Mouse (Mus musculus) embryo, embryonic 9.5 days (tissue): Measurements from ENCODE around the gene 6330409D20Rik.

Source experiments
- DNase-seq: peaks from one replicate; pipeline ENCODE4 v3.0.0-alpha.2; 2017; ENCODE audit errors: extremely low spot score

Gene 6330409D20Rik

GRCm38 (mm10) chr2:32740916-32741272, at the start of gene 6330409D20Rik:
Gene 6330409D20Rik (minus strand): TSS chr2:32741016.
- no peak for DNase-seq

- DNase-seq = no peak
Measured at GRCm38 (mm10) chr2:32788581-32788980, 47.8 kb upstream of the 6330409D20Rik start.

- DNase-seq = no peak
Measured at GRCm38 (mm10) chr2:32787176-32787575, 46.4 kb upstream of the 6330409D20Rik start.

GRCm38 (mm10) chr2:32784048-32784681, 43.3 kb upstream of the 6330409D20Rik start, which contains the start of gene Cfap157:
Gene Cfap157 (minus strand): TSS chr2:32784428.
- DNase-seq = no peak

- DNase-seq = no peak
Measured at GRCm38 (mm10) chr2:32781710-32782109, 40.9 kb upstream of the 6330409D20Rik start.

- DNase-seq = no peak
Measured at GRCm38 (mm10) chr2:32779714-32780113, 38.9 kb upstream of the 6330409D20Rik start.

- DNase-seq = peak; percentile 69
Measured at GRCm38 (mm10) chr2:32779131-32779530, 38.3 kb upstream of the 6330409D20Rik start.

GRCm38 (mm10) chr2:32778081-32778480, 37.3 kb upstream of the 6330409D20Rik start:
- no peak for DNase-seq

GRCm38 (mm10) chr2:32776192-32776591, 35.4 kb upstream of the 6330409D20Rik start:
- DNase-seq = no peak

- peak; percentile 98 for DNase-seq
Measured at GRCm38 (mm10) chr2:32775359-32776074, 34.7 kb upstream of the 6330409D20Rik start, which contains the start of the genes Ttc16 and Ptrh1. Gene Ttc16 (minus strand): TSS chr2:32775633. Gene Ptrh1 (plus strand): TSS chr2:32775786.

- DNase-seq = no peak
Measured at GRCm38 (mm10) chr2:32772626-32773279, 31.9 kb upstream of the 6330409D20Rik start.

- DNase-seq = peak; percentile 36
Measured at GRCm38 (mm10) chr2:32771886-32772285, 31.1 kb upstream of the 6330409D20Rik start.

GRCm38 (mm10) chr2:32769327-32770085, 28.7 kb upstream of the 6330409D20Rik start:
- no peak for DNase-seq

GRCm38 (mm10) chr2:32768661-32769285, 28.0 kb upstream of the 6330409D20Rik start:
- DNase-seq = no peak

GRCm38 (mm10) chr2:32767241-32767640, 26.4 kb upstream of the 6330409D20Rik start:
- DNase-seq = no peak

- DNase-seq = no peak
Measured at GRCm38 (mm10) chr2:32763353-32763752, 22.5 kb upstream of the 6330409D20Rik start.

- DNase-seq = no peak
Measured at GRCm38 (mm10) chr2:32761859-32762258, 21.0 kb upstream of the 6330409D20Rik start.

GRCm38 (mm10) chr2:32761361-32761760, 20.5 kb upstream of the 6330409D20Rik start:
- no peak for DNase-seq

- DNase-seq = no peak
Measured at GRCm38 (mm10) chr2:32759001-32759400, 18.2 kb upstream of the 6330409D20Rik start.

GRCm38 (mm10) chr2:32758503-32758902, 17.7 kb upstream of the 6330409D20Rik start:
- DNase-seq = no peak
